Mouse (Mus musculus): ENCODE measurements around the gene Cyp2d9.
"Not testable (repeated sequence)": the region's sequence is repeated elsewhere in the genome, so short reads cannot be mapped to it uniquely, and the experiment has no call there.

Gene Cyp2d9

DNA sequence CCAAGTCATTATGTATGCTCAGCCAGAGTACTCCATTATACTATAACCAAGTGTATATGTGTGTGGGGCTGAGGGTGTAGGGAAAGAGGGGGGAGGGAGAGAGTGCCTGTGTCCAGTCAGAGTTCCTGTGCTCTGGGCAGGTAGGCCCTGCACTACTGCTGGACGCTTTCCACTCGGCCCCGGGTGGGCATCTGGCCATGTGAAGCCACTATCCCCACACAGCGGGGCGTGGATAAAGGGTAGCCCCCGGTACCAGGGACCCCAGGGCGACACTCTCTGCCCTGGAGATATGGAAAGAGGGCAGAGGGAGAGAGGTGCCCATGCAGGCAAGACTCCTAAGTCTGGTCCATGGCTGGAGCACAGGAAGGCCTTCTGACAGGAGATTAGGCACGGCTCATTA lies 12.0 kb downstream of the Cyp2d9 start:
- DNase-seq (ENCODE audit: low read depth, low spot score), result no peak

DNA sequence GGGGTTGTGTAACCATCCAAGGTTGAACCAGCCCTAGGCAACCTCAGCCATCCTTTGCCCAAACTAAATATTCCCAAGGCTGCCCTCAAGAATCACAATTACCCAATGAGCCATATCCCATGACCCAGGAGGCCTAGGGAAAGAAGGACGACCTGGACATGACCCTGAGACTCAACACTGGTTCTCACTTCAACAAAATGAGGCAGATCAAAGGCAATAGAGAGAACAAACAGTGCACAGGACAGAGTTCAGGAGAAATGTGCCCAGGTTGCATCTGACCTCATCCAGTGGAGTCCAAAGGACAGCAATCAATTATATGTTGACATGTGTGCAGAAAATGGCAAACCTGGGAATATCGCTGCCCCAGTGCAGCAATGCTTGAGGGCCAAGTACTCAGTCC lies 16.8 kb downstream of the Cyp2d9 start:
- not testable (repeated sequence) for DNase-seq (ENCODE audit: low read depth, low spot score)

DNA sequence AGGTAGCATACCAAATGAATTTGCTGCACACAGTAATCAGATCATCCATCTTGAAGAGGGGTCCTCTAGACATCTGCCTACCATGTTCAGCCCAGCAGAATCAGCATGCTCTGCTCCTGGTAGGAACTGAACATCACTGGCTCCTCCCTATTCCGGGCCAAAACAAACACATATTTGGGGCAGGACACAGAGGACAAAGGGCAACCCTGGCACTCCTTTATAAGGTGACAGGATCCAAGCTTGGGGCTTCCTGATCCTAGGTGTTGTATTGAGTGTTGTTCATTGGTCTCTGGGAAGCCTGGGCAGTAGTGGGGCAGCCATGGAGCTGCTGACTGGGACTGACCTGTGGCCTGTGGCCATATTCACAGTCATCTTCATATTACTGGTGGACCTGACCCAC lies 18.9 kb downstream of the Cyp2d9 start:
- not testable (repeated sequence) for DNase-seq (ENCODE audit: low read depth, low spot score)

DNA sequence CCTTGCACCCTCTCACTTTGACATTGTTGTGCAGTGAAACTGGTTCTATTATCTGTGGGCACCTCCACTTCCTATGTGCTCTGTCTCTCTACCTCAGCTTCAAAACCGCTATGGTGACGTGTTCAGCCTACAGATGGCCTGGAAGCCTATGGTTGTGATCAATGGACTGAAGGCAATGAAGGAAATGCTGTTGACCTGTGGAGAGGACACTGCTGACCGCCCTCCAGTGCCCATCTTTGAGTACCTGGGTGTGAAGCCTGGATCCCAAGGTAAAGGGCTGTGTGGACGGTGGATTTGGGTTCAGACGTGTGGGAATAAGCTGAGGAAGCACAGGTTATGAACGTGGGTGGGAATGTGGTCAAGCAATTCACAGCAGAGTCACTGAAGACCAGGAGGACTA lies 20.3 kb downstream of the Cyp2d9 start:
- DNase-seq (ENCODE audit: low read depth, low spot score), result not testable (repeated sequence)

DNA sequence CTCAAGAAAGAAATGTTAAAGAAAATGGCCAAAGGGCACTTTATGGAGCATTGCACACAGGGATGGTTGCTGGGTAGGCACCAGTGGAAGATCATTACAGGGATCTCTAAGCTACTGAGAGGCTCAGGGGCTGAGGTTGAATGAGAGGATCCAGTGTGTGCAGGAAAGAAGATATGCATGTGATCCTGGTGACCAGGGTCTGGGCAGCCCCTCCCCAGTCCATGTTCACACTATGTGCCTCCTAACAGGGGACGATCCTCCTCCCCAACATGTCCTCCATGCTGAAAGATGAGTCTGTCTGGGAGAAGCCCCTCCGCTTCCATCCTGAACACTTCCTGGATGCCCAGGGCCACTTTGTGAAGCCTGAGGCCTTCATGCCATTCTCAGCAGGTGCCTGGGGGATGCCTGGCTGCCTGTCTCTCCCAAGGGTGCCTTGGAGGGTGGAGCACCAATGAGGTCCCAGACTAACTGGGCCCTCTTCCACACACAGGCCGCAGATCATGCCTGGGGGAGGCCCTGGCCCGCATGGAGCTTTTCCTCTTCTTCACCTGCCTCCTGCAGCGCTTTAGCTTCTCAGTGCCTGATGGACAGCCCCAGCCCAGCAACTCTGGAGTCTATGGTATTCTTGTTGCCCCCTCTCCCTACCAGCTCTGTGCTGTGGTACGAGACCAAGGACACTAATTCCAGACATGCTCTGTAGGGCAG lies 23.0 kb downstream of the Cyp2d9 start:
- not testable (repeated sequence) for DNase-seq (ENCODE audit: low read depth, low spot score)

DNA sequence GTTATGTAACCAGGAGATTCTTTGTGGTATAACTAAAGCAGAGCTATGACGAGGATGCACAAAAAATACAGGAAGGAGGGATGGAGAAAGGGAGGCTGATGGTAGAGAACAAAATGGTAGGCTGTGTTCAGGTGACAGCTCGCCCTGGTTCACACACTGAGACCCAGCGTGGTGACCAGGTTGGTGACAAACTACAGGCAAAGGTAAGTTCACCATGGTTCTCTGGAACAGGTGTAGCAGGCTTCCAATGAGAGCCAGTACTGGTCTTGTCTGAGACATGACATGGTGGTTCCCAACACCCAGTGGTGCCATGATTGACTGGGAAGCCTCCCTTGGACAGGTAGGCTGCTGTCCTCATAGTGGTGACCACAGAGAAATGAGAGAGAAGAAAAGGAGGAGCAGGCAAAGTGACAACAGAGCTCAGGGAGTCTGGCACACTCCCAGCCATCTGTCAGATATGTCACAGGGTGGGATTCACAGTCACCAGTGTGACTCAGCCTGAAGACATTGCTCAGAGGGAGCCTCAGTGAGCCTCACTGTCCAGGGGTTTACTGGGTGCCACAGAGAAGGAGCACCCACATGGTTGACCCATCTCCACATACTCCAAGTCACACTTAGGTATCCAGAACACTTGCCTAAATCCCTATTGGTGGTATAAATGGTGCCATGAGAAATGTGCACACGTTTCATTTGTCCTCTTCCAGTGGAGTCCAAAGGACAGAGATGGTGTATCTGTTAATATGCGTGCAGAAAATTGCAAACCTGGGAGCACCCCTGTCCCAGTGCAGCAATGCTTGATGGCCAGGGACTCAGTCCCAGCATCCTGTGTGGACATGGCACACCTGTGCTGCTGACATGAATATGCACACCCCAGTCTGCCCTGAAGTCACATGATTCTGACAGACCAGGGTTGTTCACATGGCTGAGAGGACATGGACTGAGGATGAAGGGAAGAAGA lies 24.1 kb downstream of the Cyp2d9 start:
- DNase-seq (ENCODE audit: low read depth, low spot score), result no peak

DNA sequence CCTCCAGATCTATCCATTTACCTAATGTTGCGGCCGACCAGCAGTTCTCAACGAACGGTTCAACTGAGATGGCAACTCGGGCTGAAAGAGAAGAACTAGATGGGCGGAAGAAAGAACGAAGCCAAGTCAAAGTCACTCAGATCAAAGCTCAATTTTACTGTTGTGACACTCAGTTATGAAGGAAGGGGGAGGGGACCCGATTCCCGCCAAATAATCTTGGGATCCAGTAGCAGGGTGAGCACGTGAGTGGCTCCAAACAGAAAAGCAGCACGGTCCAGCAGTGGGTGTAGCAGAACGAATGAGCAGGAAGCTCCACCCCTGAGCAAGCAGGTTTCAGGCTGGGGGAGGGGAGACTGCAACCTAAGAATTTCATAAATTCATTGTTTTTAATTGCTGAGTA lies 26.0 kb downstream of the Cyp2d9 start:
- not testable (repeated sequence) for DNase-seq (ENCODE audit: low read depth, low spot score)

DNA sequence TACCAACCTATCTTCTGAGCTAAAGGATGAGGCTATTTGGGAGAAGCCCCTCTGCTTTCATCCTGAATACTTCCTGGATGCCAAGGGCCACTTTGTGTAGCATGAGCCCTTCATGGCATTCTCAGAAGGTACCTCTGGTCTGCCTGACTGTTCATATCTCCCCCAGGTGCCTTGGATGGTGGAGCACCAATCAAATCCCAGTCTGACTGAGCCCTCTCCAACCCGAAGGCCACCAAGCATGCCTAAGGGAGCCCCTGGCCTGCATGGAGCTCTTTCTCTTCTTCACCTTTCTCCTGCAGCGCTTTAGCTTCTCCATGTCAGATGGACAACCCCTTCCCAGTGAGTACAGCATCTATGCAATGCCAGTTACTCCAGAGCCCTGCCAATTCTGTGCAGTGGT lies 31.5 kb downstream of the Cyp2d9 start:
- DNase-seq (ENCODE audit: low read depth, low spot score), result no peak

DNA sequence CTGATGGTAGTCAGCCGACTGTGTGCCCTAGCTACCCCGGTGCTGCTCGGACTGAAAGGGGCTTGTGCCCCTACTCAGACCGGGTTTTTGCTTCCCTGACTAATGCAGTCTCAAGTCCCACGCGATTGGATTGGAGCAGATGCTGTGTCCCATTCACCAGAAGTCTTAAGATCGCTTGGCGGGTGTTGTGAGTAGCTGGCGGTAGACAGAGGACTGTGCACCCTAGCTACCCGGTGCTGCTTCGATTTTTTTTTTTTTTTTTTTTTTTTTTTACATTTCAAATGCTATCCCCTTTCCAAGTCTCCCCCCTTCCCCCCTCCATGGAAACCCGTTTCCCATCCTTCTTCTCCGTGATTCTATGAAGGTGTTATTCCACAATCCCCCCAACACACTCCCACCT lies 61.0 kb downstream of the Cyp2d9 start:
- not testable (repeated sequence) for DNase-seq (ENCODE audit: low read depth, low spot score)
